Mouse (Mus musculus) limb, embryonic 14.5 days (tissue): ENCODE results near the gene Hrk. TPM values are rescaled to one million over a fixed set of nuclear protein-coding genes. Genes with fewer than 3 reads are reported as not detected.

Source experiments
- ATAC-seq: fragments of 200-750 bp; cut with Nextera tagmentation; 2 replicates; pipeline ENCODE4 v1.8.0; 2017; ENCODE audit warnings: low read depth, moderate number of reproducible peaks, moderate TSS enrichment; ENCODE audit not compliant: low FRiP score
- DNase-seq: peaks from one replicate; pipeline ENCODE4 v3.0.0-alpha.2; 2015; ENCODE audit warnings: low spot score
- H3K27ac ChIP-seq: fragments of 300-500 bp; sonication (generic); replicated peaks from 2 replicates; pipeline ENCODE4 v1.5.1; 2014; ENCODE audit warnings: low read depth, mild to moderate bottlenecking, low read length, moderate library complexity, mixed read lengths
- H3K27me3 ChIP-seq: fragments of 300-500 bp; sonication (generic); 2 replicates; pipeline ENCODE4 v1.6.1; 2014; ENCODE audit warnings: low read length, mixed read lengths; ENCODE audit not compliant: control insufficient read depth, insufficient read depth
- H3K36me3 ChIP-seq: fragments of 300-500 bp; sonication (generic); 2 replicates; pipeline ENCODE4 v1.6.1; 2014; ENCODE audit warnings: mild to moderate bottlenecking, low read length, moderate library complexity, mixed read lengths; ENCODE audit not compliant: control insufficient read depth, insufficient read depth
- H3K4me1 ChIP-seq: fragments of 300-500 bp; sonication (generic); 2 replicates; pipeline ENCODE4 v1.6.1; 2014; ENCODE audit warnings: antibody characterized with exemption, low read length, mixed read lengths; ENCODE audit not compliant: control insufficient read depth, insufficient read depth
- H3K4me2 ChIP-seq: fragments of 300-500 bp; sonication (generic); replicated peaks from 2 replicates; pipeline ENCODE4 v1.6.1; 2014; ENCODE audit warnings: low read depth, mild to moderate bottlenecking, low read length, moderate library complexity; ENCODE audit not compliant: severe bottlenecking
- H3K4me3 ChIP-seq: fragments of 300-500 bp; sonication (generic); replicated peaks from 2 replicates; pipeline ENCODE4 v1.5.1; 2014; ENCODE audit warnings: low read length
- H3K9ac ChIP-seq: fragments of 300-500 bp; sonication (generic); 2 replicates; pipeline ENCODE4 v1.6.1; 2014; ENCODE audit warnings: mild to moderate bottlenecking, low read depth, low read length, moderate library complexity; ENCODE audit not compliant: severe bottlenecking
- H3K9me3 ChIP-seq: fragments of 300-500 bp; sonication (generic); 2 replicates; pipeline ENCODE4 v1.6.1; 2016; ENCODE audit warnings: low read length; ENCODE audit not compliant: control insufficient read depth
- POLR2A ChIP-seq: fragments of 200-500 bp; IDR thresholded peaks from 2 replicates; pipeline ENCODE4 v1.8.0; 2012; ENCODE audit warnings: inconsistent platforms, mild to moderate bottlenecking, moderate library complexity, borderline replicate concordance; ENCODE audit not compliant: insufficient read depth, insufficient read length; ENCODE audit errors: extremely low read depth
- WGBS: fragments of 180-500 bp; shearing (Covaris S2); extraction: QIAGEN DNeasy Blood & Tissue Kit; methylation state at CpG from one replicate; pipeline ENCODE4 v1.1.7; 2014; 5-methylcytosine and 5-hydroxymethylcytosine counted together
- polyA plus RNA-seq, 2 experiments: library from polyadenylated mRNA; depleted of rRNA in 1 of 2; stranded (reverse) in 1 of 2; unstranded in 1 of 2; fragments of >200 nt; fragmentation: Nextera tagmentation in 1 of 2; extraction: Ambion mirVana in 1 of 2; gene quantifications; 2 replicates each; pipeline versions ENCODE4 v1.2.1 to v1.2.3; 2012 to 2014

Gene Hrk
- polyA plus RNA-seq, 2 experiments: 0.06 to 0.11 TPM

DNA sequence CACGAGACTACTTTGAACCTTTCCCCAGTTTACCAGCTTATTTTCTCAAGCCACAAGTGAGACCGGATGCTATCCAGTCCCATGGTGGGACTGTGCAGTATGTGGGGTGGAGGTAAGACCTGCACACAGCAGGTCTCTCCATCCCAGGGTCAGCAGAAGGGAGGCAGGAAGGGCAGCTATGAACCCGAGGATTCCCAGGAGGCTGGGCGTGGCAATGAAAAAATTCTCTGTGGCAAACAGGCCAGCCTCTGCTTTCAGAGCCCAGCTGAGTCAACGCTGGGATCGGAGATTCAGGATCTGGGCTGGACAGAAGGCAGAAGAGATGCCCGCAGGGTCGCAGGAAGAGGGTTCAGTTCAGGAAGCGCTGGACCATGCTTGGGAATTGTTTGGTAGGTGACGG lies 17.2 kb upstream of the Hrk start:
- DNase-seq: no peak
- no peak for TF ChIP-seq POLR2A
- H3K4me1 ChIP-seq: peaks cover 5% of the 10 kb centered on the region; the same call in 1 of the 2 replicates
- ATAC-seq: no peak
- WGBS: 82% methylated on average over 10 of the region's 10 CpGs
- H3K9ac ChIP-seq: no peak overlapping the region
- H3K4me2 ChIP-seq: no peak overlapping the region
- H3K27ac ChIP-seq: no peak overlapping the region
- H3K9me3 ChIP-seq: no peaks in the 10 kb centered on the region
- H3K27me3 ChIP-seq: no peaks in the 10 kb centered on the region
- H3K4me3 ChIP-seq: no peak overlapping the region
- H3K36me3 ChIP-seq: peaks cover 10% of the 10 kb centered on the region

DNA sequence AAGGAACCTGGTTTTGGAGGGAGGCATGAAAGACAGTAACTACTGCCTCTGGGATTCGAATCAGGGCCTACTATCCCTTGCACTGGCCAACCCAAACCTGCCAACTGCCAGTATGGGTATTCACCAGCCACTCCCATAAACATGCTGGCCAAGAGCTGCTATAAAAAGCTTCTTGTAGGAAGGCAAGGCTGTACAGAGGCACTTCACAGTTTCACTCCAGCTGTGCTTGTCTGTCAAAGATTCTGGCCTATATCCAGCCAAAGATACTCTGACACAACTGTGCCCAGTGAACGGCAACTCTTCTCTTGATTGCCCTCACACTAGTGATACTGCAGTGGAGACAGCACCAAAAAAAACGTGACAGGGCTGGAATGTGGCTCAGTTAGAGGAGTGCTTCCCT lies 14.7 kb upstream of the Hrk start:
- no peak overlapping the region for H3K9ac ChIP-seq
- no peak for TF ChIP-seq POLR2A
- H3K9me3 ChIP-seq: no peaks in the 10 kb centered on the region
- H3K4me2 ChIP-seq: no peak overlapping the region
- H3K36me3 ChIP-seq: peaks cover 13% of the 10 kb centered on the region
- H3K4me1 ChIP-seq: peaks cover 13% of the 10 kb centered on the region
- no peaks in the 10 kb centered on the region for H3K27me3 ChIP-seq
- ATAC-seq: peak; percentile 65
- H3K27ac ChIP-seq: no peak overlapping the region
- DNase-seq: peak; percentile 49
- WGBS: 71% methylated on average over 3 of the region's 3 CpGs
- no peak overlapping the region for H3K4me3 ChIP-seq

DNA sequence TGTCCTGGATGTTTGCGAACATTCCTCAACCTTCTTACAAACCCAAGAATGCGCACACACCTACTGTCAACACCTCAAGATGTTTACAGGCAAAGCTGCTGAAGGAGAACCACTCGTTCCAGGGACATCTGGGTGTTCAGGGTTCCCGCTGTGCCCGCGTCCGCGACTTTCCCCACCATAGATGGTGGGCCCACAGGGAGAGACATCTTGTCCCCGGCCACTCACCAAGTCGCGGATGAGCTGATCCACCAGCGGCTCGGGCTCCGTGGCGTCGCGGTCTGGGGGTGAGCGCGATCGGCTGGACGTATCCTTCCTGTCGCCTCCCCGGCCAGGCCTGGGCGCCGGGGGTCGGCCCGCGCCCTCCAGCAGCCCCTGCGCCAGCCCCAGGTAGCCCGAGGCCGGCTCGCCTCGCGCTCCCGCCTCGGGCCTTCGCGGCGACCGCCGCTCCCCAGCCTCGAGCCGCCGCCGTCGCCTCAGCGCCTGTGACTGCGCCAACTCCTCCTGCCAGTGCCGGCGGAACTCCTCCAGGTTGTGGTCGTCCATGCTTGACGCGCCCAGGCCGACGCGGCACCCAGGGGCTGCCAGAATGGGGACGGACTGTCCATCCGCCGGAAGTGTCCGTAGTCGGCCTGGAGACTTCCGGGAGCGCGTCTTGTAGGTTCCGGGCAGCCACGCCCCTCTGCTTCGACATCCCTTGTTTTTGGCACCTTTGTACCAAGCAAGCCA lies 9.4 kb upstream of the Hrk start, which contains the start of gene Fbxw8:
Fbxw8 (minus strand) TSS at position 626 of the 726 bp plus-strand sequence.
- H3K4me1 ChIP-seq: peaks cover 8% of the 10 kb centered on the region
- peak within 1 kb of the TSS; percentile 64 for H3K4me2 ChIP-seq
- peak; percentile 56; the same call in 1 of the 2 replicates for TF ChIP-seq POLR2A
- DNase-seq (peak; percentile 92), ATAC-seq (peak; percentile 93)
- under 1% methylated on average over 56 of the region's 67 CpGs for WGBS
- H3K9me3 ChIP-seq: no peaks in the 10 kb centered on the region
- no peaks in the 10 kb centered on the region for H3K27me3 ChIP-seq
- H3K9ac ChIP-seq: peak within 1 kb of the TSS; percentile 90
- peaks cover 13% of the 10 kb centered on the region for H3K36me3 ChIP-seq
- peak within 1 kb of the TSS; percentile 91 for H3K4me3 ChIP-seq
- H3K27ac ChIP-seq: no peak within 1 kb of the TSS

DNA sequence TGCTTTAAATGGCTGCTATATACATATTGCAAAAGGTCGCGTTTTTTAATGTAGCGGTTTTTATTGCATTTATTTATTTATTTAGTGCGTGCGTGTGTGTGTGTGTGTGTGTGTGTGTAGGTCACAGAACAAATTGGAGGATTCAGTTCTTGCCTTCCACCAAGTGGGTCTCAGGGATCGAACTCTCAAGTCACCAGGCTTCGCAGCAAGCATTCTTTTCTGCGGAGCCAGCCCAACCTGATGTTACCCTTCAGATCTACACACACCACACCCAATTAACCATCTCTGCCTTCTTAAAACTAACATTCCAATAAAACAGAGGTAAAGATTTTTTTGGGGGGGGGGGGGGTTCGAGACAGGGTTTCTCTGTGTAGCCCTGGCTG lies 8.9 kb upstream of the Hrk start:
- 17% methylated on average over 9 of the region's 9 CpGs for whole genome bisulfite sequencing
- Histone ChIP-seq H3K36me3 (peaks cover 9% of the 10 kb centered on the region), H3K9me3 (no peaks in the 10 kb centered on the region), H3K27me3 (no peaks in the 10 kb centered on the region), H3K9ac (peak overlapping the region; percentile 90; the same call in 1 of the 2 replicates), H3K27ac (no peak overlapping the region), H3K4me2 (peak overlapping the region; percentile 64), H3K4me3 (peak overlapping the region; percentile 91), H3K4me1 (peaks cover 8% of the 10 kb centered on the region)
- no peak for DNase-seq
- no peak for TF ChIP-seq POLR2A
- ATAC-seq: peak; percentile 2; the same call in 1 of the 2 replicates

DNA sequence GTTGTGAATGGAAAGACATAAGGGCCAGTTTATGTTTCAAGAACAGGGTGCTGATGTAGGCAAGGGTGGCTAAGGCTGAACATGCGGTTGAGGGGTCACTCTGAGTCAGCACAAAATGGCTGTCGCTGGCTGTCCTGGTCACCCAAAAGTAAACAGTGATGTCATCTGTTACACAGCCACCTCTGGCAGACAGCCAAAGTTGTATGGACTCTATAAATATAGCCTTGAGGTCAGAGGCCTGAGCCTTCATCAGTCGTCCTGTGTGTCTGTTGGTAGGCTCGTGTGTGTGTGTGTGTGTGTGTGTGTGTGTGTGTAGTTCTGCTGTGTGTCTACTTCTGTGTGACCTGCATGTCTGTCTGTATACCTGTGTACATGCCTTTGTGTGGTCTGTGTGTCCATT lies 7.5 kb upstream of the Hrk start:
- Histone ChIP-seq H3K4me2 (no peak overlapping the region), H3K27ac (no peak overlapping the region), H3K9ac (no peak overlapping the region), H3K4me3 (no peak overlapping the region), H3K9me3 (no peaks in the 10 kb centered on the region), H3K27me3 (no peaks in the 10 kb centered on the region), H3K4me1 (peaks cover 8% of the 10 kb centered on the region), H3K36me3 (peaks cover 7% of the 10 kb centered on the region)
- TF ChIP-seq POLR2A: no peak
- no peak for ATAC-seq
- DNase-seq: no peak
- WGBS: 50% methylated on average over 4 of the region's 4 CpGs
